10 mouse cellular contexts compared by ENCODE assay signal in the genomic region with DNA sequence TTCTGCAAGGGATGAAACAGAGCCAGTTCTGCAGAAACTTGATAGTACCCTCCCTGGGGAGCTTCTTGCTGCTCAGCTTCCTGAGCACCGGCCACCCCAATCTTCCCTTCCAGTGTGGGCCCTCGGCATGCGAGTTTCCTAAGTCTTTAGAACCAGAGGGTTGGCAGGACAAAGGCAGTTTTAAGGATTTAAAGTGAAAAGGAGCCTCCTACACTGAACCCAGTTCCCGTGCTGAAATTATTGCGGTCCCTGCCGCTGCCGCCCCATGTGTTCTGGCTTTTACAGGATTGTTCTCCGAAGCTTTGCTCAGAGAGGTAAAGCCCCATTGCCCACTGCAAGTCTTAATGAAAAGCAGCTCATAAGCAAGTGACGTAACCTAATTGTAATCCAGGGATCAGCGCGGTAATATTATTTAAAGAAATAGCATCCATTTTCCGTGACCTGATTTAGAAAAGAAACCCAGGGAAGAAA. TPM values are rescaled to one million over a fixed set of nuclear protein-coding genes. Genes with fewer than 3 reads are reported as not detected.
DNase-seq lines count a peak whose midpoint lies in the region; ATAC-seq lines count a peak whose summit lies in the region.
"Had no signal": no experiment of that assay in that cellular context is flagged by ENCODE, and none has a peak within 500 bp of the region (broad histone marks: within the 10 kb centered on the region; RNA-seq: fewer than 3 reads in every experiment).

No protein-coding gene starts in this region.

- H3K36me3 ChIP-seq in heart, embryonic 12.5 days: no peaks in the 10 kb centered on the region
- H3K36me3 ChIP-seq in heart, embryonic 14.5 days (ENCODE audit: control insufficient read depth, insufficient read depth, low read length): no peaks in the 10 kb centered on the region
- H3K36me3 ChIP-seq in midbrain, embryonic 13.5 days: no peaks in the 10 kb centered on the region
- H3K36me3 ChIP-seq: liver, embryonic 12.5 days had no signal

- no peak for ATAC-seq in heart, embryonic 12.5 days (ENCODE audit: insufficient number of reproducible peaks, low FRiP score)
- ATAC-seq in heart, embryonic 14.5 days (ENCODE audit: insufficient number of reproducible peaks, insufficient read depth, low FRiP score, low read depth): no peak
- no peak for ATAC-seq in midbrain, embryonic 13.5 days
- ATAC-seq in erythroid progenitor cell, adult 5-6 weeks (replicated peaks; ENCODE audit: low FRiP score, poor library complexity, severe bottlenecking): no peak
- ATAC-seq: liver, embryonic 12.5 days had no signal

- DNase-seq in heart, adult 18-20 months: peak; percentile 51 to 64
- no peak for DNase-seq in adrenal gland, postnatal 25 days
- DNase-seq in lung, postnatal 25 days (ENCODE audit: low spot score): no peak

- no peaks in the 10 kb centered on the region for H3K4me1 ChIP-seq in heart, embryonic 12.5 days (replicated peaks)
- no peaks in the 10 kb centered on the region; the same call in 1 of the 2 replicates for H3K4me1 ChIP-seq in brown adipose tissue, adult 24 weeks (ENCODE audit: control insufficient read depth, insufficient read depth, insufficient read length, low read length)
- H3K4me1 ChIP-seq in heart, embryonic 14.5 days (ENCODE audit: control insufficient read depth in 2 of 2, insufficient read depth in 2 of 2, low read length in 2 of 2): no peaks in the 10 kb centered on the region
- H3K4me1 ChIP-seq in midbrain, embryonic 13.5 days (replicated peaks): peaks cover 16% of the 10 kb centered on the region
- H3K4me1 ChIP-seq: liver, embryonic 12.5 days had no signal

- no peak overlapping the region for H3K9ac ChIP-seq in heart, embryonic 12.5 days
- no peak overlapping the region for H3K9ac ChIP-seq in heart, embryonic 14.5 days (ENCODE audit: low read length)
- no peak overlapping the region for H3K9ac ChIP-seq in midbrain, embryonic 13.5 days (replicated peaks)
- H3K9ac ChIP-seq: liver, embryonic 12.5 days had no signal

- no peak overlapping the region for H3K27ac ChIP-seq in heart, embryonic 12.5 days (ENCODE audit: poor library complexity, severe bottlenecking)
- H3K27ac ChIP-seq in brown adipose tissue, adult 24 weeks (replicated peaks; ENCODE audit: low read depth, low read length): peak overlapping the region; percentile 23; the same call in 1 of the 2 replicates
- no peak overlapping the region; a peak in 1 of 4 replicates for H3K27ac ChIP-seq in heart, embryonic 14.5 days (replicated peaks in 1 of 2; ENCODE audit: control insufficient read depth in 1 of 2, insufficient read depth in 1 of 2, low read depth in 2 of 2, low read length in 2 of 2)
- no peak overlapping the region; the same call in 1 of the 2 replicates for H3K27ac ChIP-seq in midbrain, embryonic 13.5 days
- H3K27ac ChIP-seq: liver, embryonic 12.5 days had no signal

- no peak overlapping the region for H3K4me2 ChIP-seq in heart, embryonic 12.5 days
- H3K4me2 ChIP-seq in heart, embryonic 14.5 days (ENCODE audit: low read length): peak overlapping the region; percentile 44
- H3K4me2 ChIP-seq in midbrain, embryonic 13.5 days (replicated peaks): peak overlapping the region; percentile 30
- H3K4me2 ChIP-seq: liver, embryonic 12.5 days had no signal

- H3K9me3 ChIP-seq in heart, embryonic 12.5 days (replicated peaks): no peaks in the 10 kb centered on the region
- no peaks in the 10 kb centered on the region for H3K9me3 ChIP-seq in heart, embryonic 14.5 days (ENCODE audit: control insufficient read depth, low read length)
- no peaks in the 10 kb centered on the region for H3K9me3 ChIP-seq in midbrain, embryonic 13.5 days
- H3K9me3 ChIP-seq: liver, embryonic 12.5 days had no signal

- no peaks in the 10 kb centered on the region for H3K27me3 ChIP-seq in heart, embryonic 12.5 days (replicated peaks)
- no peaks in the 10 kb centered on the region for H3K27me3 ChIP-seq in heart, embryonic 14.5 days (ENCODE audit: control insufficient read depth, insufficient read depth, low read length)
- H3K27me3 ChIP-seq in midbrain, embryonic 13.5 days: no peaks in the 10 kb centered on the region
- H3K27me3 ChIP-seq: CH12.LX had no signal

- WGBS in heart, embryonic 12.5 days: 66% methylated on average over 12 of the region's 12 CpGs
- WGBS in heart, embryonic 14.5 days: 64% methylated on average over 12 of the region's 12 CpGs
- WGBS in midbrain, embryonic 13.5 days: 36% methylated on average over 12 of the region's 12 CpGs

- no peak overlapping the region for H3K4me3 ChIP-seq in heart, embryonic 12.5 days
- H3K4me3 ChIP-seq in brown adipose tissue, adult 24 weeks (ENCODE audit: insufficient read depth, low read depth, low read length): peak overlapping the region; percentile 57
- H3K4me3 ChIP-seq in heart, embryonic 14.5 days (ENCODE audit: control insufficient read depth in 1 of 2, insufficient read depth in 1 of 2, low read depth in 1 of 2, low read length in 2 of 2): no peak overlapping the region
- H3K4me3 ChIP-seq in midbrain, embryonic 13.5 days (replicated peaks): 0 out of 2 replicates have a peak overlapping the region, but pooled peaks have one; percentile 2
- H3K4me3 ChIP-seq: liver, embryonic 12.5 days had no signal

RNA-seq across cellular contexts. Expression of gene Ncoa1, which starts 32.6 kb away (rescaled TPM):
- total RNA-seq in heart, adult 18-20 months (2021): 10 to 100 TPM; 28.9 to 29.0 TPM
- polyA plus RNA-seq in heart, embryonic 12.5 days (2016; fragmentation: Nextera tagmentation; extraction: Ambion mirVana): 8.3 and 8.7 TPM in 2 replicates
- 25.2 and 32.9 TPM in 2 replicates for polyA plus RNA-seq in brown adipose tissue, adult 24 weeks (2012; ENCODE audit: insufficient read depth, insufficient read length, missing spikeins)
- 14.7 and 14.9 TPM in 2 replicates for polyA plus RNA-seq in heart, embryonic 14.5 days (2014; fragmentation: Nextera tagmentation; extraction: Ambion mirVana)
- 9.1 and 9.2 TPM in 2 replicates for polyA plus RNA-seq in midbrain, embryonic 13.5 days (2015; fragmentation: Nextera tagmentation; extraction: Ambion mirVana)
- 48.0 and 52.2 TPM in 2 replicates for total RNA-seq in adrenal gland, postnatal 25 days (2021)
- 13.4 and 14.8 TPM in 2 replicates for total RNA-seq in erythroid progenitor cell, adult 5-6 weeks (2015; ENCODE audit: low replicate concordance)
- total RNA-seq in erythroid progenitor cell, adult 5-6 weeks (2017; ENCODE audit: low replicate concordance): 5.5 and 8.5 TPM in 2 replicates

Comparison
In these comparisons a context has a peak if more than half of its experiments do, and no peak if none do; other contexts are left out.
1. DNase-seq: peak in heart, adult 18-20 months (2 of 2); none in adrenal gland, postnatal 25 days (single experiment) and lung, postnatal 25 days (single experiment).
2. H3K4me3 ChIP-seq: peak in brown adipose tissue, adult 24 weeks (single experiment) and midbrain, embryonic 13.5 days (single experiment); none in heart, embryonic 12.5 days (single experiment) and heart, embryonic 14.5 days (0 of 2).